Mouse (Mus musculus): ENCODE results near the gene Dock10. TPM values are rescaled to one million over a fixed set of nuclear protein-coding genes. Genes with fewer than 3 reads are reported as not detected.

The Dock10 gene
- polyA plus RNA-seq, 1 experiment from 2014 or later: 5.8 TPM

DNA sequence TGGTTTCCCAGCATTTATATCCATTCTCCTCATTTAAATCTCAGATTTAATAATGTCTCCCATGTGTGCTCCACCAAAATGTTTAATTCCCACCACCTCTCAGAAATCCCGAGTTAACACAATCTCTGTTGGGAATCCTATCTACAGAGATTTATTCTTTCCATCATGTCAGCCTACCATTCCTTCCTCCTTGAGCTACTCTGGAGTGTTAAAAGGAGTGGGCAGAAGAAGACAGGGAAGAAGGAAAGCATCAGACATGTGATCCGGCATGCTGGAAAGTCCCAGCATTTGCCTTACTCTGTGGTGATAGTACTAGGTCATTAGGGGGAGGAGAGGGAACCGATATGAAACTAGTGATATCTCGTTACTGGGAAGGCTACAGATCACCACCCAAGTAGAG is 254.2 kb downstream of the Dock10 start:
- Histone ChIP-seq H3K4me1 (ENCODE audit: control insufficient read depth, insufficient read depth, low read depth, low read length) (no peaks in the 10 kb centered on the region), H3K9ac (ENCODE audit: low read depth, low read length) (no peak overlapping the region), H3K4me2 (ENCODE audit: low read length) (no peak overlapping the region), H3K27me3 (replicated peaks; ENCODE audit: control insufficient read depth, insufficient read depth, low read length) (no peaks in the 10 kb centered on the region), H3K27ac (ENCODE audit: low read depth, low read length) (no peak overlapping the region), H3K4me3 (ENCODE audit: low read length) (no peak overlapping the region), H3K9me3 (ENCODE audit: control insufficient read depth, low read length) (no peaks in the 10 kb centered on the region), H3K36me3 (ENCODE audit: control insufficient read depth, insufficient read depth, low read length) (0 out of 2 replicates have a peak, but pooled peaks cover 3% of the 10 kb centered on the region)
- 91% methylated on average over 4 of the region's 4 CpGs for WGBS
- ATAC-seq: no peak

DNA sequence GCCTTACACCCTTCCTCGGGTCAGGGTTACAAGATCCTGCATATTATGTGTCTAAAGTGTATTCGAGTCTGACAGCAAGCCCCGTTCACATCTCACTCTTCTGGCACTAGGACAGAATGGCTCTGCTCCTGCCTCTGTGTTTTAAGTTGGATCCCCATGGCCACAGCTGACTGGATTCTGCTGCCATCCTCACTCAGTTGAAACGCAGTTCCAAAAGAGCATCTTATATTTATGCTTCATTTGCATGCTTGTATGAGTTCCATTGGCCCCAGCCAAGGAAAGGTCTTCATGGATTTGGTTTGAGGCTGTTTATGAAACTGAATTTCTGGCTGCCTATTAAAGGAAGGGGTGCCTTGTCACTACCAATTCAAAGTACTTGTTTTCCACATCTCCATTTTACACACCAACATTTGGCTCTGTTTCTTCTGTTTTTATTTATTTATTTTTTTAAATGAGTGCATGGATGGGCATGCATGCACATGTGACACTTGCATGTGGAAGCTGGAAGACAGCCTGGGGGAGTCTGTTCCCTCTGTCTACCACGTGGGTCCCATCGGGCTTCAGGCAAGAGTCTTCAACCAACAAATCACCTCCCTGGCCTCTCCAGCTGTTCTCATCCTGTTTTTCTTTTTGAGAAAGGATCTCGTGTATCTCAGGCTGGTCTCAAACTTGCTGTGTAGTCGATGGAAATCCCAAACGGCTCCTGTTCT is 255.7 kb downstream of the Dock10 start:
- Histone ChIP-seq H3K27ac (ENCODE audit: low read depth, low read length) (no peak overlapping the region), H3K9ac (ENCODE audit: low read depth, low read length) (no peak overlapping the region), H3K4me3 (ENCODE audit: low read length) (no peak overlapping the region), H3K27me3 (replicated peaks; ENCODE audit: control insufficient read depth, insufficient read depth, low read length) (no peaks in the 10 kb centered on the region), H3K9me3 (ENCODE audit: control insufficient read depth, low read length) (no peaks in the 10 kb centered on the region), H3K36me3 (ENCODE audit: control insufficient read depth, insufficient read depth, low read length) (0 out of 2 replicates have a peak, but pooled peaks cover 3% of the 10 kb centered on the region), H3K4me2 (ENCODE audit: low read length) (no peak overlapping the region), H3K4me1 (ENCODE audit: control insufficient read depth, insufficient read depth, low read depth, low read length) (no peaks in the 10 kb centered on the region)
- WGBS: 81% methylated on average over 9 of the region's 9 CpGs
- ATAC-seq: no peak

DNA sequence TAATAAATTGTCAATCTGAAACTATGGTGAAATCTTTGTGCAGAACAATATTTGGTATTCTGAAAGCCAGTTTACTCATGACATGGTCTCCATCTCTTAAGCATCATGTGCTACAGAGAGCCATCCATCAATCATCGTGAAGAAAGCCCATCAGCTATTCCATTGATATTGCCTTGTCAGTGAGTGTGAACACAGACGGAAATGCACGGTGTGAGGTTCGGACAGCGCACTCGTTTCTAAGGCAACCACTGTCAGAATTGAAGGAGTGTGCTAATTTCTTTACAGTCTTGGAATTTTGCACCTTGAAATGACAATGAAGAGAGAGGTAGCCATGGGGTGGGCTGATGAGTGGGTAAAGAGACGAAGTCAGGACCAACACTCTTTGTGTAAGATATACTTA is 259.1 kb downstream of the Dock10 start:
- no peak overlapping the region for H3K4me3 ChIP-seq (ENCODE audit: low read length)
- no peak overlapping the region for H3K4me2 ChIP-seq (ENCODE audit: low read length)
- no peak overlapping the region for H3K27ac ChIP-seq (ENCODE audit: low read depth, low read length)
- H3K4me1 ChIP-seq (ENCODE audit: control insufficient read depth, insufficient read depth, low read depth, low read length): no peaks in the 10 kb centered on the region
- ATAC-seq: peak; percentile 64; the same call in 1 of the 2 replicates
- H3K9me3 ChIP-seq (ENCODE audit: control insufficient read depth, low read length): no peaks in the 10 kb centered on the region
- no peaks in the 10 kb centered on the region for H3K36me3 ChIP-seq (ENCODE audit: control insufficient read depth, insufficient read depth, low read length)
- H3K27me3 ChIP-seq (replicated peaks; ENCODE audit: control insufficient read depth, insufficient read depth, low read length): no peaks in the 10 kb centered on the region
- 31% methylated on average over 7 of the region's 7 CpGs for WGBS
- H3K9ac ChIP-seq (ENCODE audit: low read depth, low read length): no peak overlapping the region

DNA sequence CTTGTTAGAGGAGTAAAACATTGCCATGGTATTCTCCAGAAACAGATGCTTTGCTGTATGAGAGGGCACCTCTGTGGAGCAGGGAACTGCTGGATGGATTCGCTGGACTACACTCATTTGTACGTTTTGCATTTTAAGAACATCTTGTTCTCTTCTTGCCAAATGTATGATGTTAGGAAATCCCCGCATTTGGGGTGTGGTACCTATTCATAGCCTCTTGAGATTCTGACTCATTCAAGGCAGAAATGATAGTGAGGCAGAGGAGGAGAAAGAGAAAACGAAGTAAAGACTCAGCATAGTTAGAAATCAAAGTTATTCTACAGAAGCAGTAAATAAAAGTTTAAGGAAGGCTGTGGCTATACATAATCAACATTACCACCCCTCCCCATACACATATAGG is 262.0 kb downstream of the Dock10 start:
- Histone ChIP-seq H3K36me3 (ENCODE audit: control insufficient read depth, insufficient read depth, low read length) (no peaks in the 10 kb centered on the region), H3K9ac (ENCODE audit: low read depth, low read length) (no peak overlapping the region), H3K9me3 (ENCODE audit: control insufficient read depth, low read length) (no peaks in the 10 kb centered on the region), H3K4me1 (ENCODE audit: control insufficient read depth, insufficient read depth, low read depth, low read length) (no peaks in the 10 kb centered on the region), H3K27me3 (replicated peaks; ENCODE audit: control insufficient read depth, insufficient read depth, low read length) (no peaks in the 10 kb centered on the region), H3K4me3 (ENCODE audit: low read length) (no peak overlapping the region), H3K27ac (ENCODE audit: low read depth, low read length) (no peak overlapping the region), H3K4me2 (ENCODE audit: low read length) (no peak overlapping the region)
- 91% methylated on average over 4 of the region's 4 CpGs for WGBS
- ATAC-seq: no peak

DNA sequence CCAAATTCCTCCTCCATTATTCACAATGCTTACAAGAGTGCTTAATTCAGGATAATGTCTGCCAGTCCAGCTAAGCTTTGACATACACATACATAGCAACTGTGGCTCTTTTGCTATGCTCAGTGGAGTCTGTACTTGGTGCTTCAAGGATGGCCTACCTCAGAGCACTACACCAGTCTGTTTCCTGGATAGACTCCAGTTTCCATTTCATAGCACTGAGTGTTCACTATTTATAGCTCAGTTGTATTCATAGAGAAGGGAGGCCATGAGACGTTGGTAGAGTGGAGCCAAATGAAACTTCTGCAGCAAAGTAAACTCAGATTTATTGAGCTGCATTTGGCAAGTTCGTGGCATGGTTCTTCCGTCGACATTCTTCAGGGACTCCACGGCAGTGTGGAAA is 274.9 kb downstream of the Dock10 start:
- H3K4me2 ChIP-seq (ENCODE audit: low read length): no peak overlapping the region
- no peak overlapping the region for H3K9ac ChIP-seq (ENCODE audit: low read depth, low read length)
- no peak overlapping the region for H3K27ac ChIP-seq (ENCODE audit: low read depth, low read length)
- 82% methylated on average over 5 of the region's 5 CpGs for WGBS
- H3K4me1 ChIP-seq (ENCODE audit: control insufficient read depth, insufficient read depth, low read depth, low read length): no peaks in the 10 kb centered on the region
- ATAC-seq: no peak
- H3K27me3 ChIP-seq (replicated peaks; ENCODE audit: control insufficient read depth, insufficient read depth, low read length): no peaks in the 10 kb centered on the region
- H3K4me3 ChIP-seq (ENCODE audit: low read length): no peak overlapping the region
- no peaks in the 10 kb centered on the region for H3K36me3 ChIP-seq (ENCODE audit: control insufficient read depth, insufficient read depth, low read length)
- no peaks in the 10 kb centered on the region for H3K9me3 ChIP-seq (ENCODE audit: control insufficient read depth, low read length)

DNA sequence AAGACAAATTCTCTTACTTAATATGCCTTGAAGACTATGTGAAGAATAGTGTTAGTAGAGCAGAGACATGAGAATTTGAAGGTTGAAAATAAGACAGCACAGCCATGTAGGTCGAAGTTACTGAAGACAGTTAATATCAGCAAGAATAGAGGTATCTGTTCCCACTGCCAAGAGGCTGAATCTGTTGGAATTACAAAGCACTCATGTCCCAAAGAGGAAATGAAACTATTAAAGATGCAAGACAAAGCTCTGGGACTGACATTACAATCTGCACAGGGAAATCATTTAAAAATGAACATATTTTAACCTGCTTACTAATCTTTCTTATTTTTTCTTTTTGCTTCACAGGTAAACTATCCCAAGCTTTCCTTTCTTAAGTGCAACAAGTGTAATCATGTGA is 283.4 kb downstream of the Dock10 start:
- Histone ChIP-seq H3K9ac (ENCODE audit: low read depth, low read length) (no peak overlapping the region), H3K27me3 (replicated peaks; ENCODE audit: control insufficient read depth, insufficient read depth, low read length) (no peaks in the 10 kb centered on the region), H3K9me3 (ENCODE audit: control insufficient read depth, low read length) (no peaks in the 10 kb centered on the region), H3K36me3 (ENCODE audit: control insufficient read depth, insufficient read depth, low read length) (no peaks in the 10 kb centered on the region), H3K4me2 (ENCODE audit: low read length) (no peak overlapping the region), H3K4me3 (ENCODE audit: low read length) (no peak overlapping the region), H3K27ac (ENCODE audit: low read depth, low read length) (no peak overlapping the region), H3K4me1 (ENCODE audit: control insufficient read depth, insufficient read depth, low read depth, low read length) (no peaks in the 10 kb centered on the region)
- WGBS: 69% methylated on average over 1 of the region's 1 CpGs
- no peak for ATAC-seq

DNA sequence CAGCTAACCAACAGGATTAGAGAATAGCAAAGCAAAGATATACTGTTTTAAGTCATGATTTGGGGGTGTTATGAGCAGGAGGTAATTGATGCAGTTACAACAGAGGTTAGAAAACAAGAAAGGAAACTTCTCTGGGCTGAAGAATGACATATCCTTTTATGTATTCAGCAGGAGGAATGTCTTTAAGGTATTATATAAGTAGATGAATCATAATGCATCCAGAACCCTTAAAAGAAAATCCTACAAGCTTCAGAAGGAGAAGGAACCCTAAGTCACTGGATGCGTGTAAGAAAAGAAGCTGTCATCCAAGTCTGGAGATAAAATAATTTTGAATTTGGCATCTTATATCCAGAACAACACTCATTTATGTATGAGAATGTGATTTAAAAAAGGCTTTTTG is 285.9 kb downstream of the Dock10 start:
- Histone ChIP-seq H3K4me1 (ENCODE audit: control insufficient read depth, insufficient read depth, low read depth, low read length) (no peaks in the 10 kb centered on the region), H3K27ac (ENCODE audit: low read depth, low read length) (no peak overlapping the region), H3K9me3 (ENCODE audit: control insufficient read depth, low read length) (no peaks in the 10 kb centered on the region), H3K9ac (ENCODE audit: low read depth, low read length) (no peak overlapping the region), H3K4me3 (ENCODE audit: low read length) (no peak overlapping the region), H3K27me3 (replicated peaks; ENCODE audit: control insufficient read depth, insufficient read depth, low read length) (no peaks in the 10 kb centered on the region), H3K4me2 (ENCODE audit: low read length) (no peak overlapping the region), H3K36me3 (ENCODE audit: control insufficient read depth, insufficient read depth, low read length) (no peaks in the 10 kb centered on the region)
- no peak for ATAC-seq
- 100% methylated on average over 1 of the region's 1 CpGs for WGBS

DNA sequence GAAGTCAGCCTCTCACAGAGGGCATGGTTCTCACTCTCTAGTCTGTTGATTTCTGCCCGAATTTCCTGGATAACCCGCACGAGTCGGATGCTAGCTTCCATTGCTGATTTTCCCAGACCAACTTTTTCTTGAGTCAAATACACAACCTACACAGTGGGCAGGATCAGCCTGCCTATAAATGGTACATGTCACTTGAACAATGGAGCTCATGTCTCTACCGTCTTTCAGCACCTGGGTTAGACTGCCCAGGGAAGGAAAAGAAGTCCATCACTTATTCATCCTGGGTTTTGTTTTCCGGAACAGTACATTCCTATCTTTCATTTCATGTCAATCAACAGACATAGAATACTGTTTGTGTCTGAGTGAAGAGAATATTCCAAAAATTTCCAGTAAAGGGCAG is 297.0 kb downstream of the Dock10 start, which contains the start of gene Gm45261:
Gm45261 (minus strand) TSS at position 101 of the 400 bp plus-strand sequence.
- Histone ChIP-seq H3K4me2 (ENCODE audit: low read length) (no peak within 1 kb of the TSS), H3K27ac (ENCODE audit: low read depth, low read length) (no peak within 1 kb of the TSS), H3K4me3 (ENCODE audit: low read length) (no peak within 1 kb of the TSS), H3K27me3 (replicated peaks; ENCODE audit: control insufficient read depth, insufficient read depth, low read length) (no peaks in the 10 kb centered on the region), H3K9me3 (ENCODE audit: control insufficient read depth, low read length) (no peaks in the 10 kb centered on the region), H3K4me1 (ENCODE audit: control insufficient read depth, insufficient read depth, low read depth, low read length) (no peaks in the 10 kb centered on the region), H3K9ac (ENCODE audit: low read depth, low read length) (no peak within 1 kb of the TSS), H3K36me3 (ENCODE audit: control insufficient read depth, insufficient read depth, low read length) (no peaks in the 10 kb centered on the region)
- 84% methylated on average over 6 of the region's 6 CpGs for WGBS
- no peak for ATAC-seq

DNA sequence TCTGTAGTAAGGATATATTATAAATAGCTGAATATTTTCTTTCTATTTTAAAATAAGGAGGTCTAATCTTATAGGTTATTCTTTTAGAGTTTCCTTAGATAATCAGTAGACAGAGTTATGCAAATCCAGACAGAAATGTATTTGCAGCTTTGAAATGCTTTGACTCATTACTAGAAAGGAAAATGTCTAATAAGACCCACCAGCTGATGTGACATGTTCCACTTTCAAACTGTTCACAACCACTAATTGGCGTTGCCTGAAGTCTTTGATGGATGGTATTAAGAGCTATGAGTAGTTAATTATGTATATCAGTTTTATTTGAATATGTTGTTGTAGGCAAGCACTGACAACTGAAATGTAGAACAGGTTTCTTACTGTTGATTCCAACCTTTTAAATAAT is 298.4 kb downstream of the Dock10 start:
- WGBS: 82% methylated on average over 1 of the region's 1 CpGs
- H3K9ac ChIP-seq (ENCODE audit: low read depth, low read length): no peak overlapping the region
- H3K4me2 ChIP-seq (ENCODE audit: low read length): no peak overlapping the region
- no peaks in the 10 kb centered on the region for H3K9me3 ChIP-seq (ENCODE audit: control insufficient read depth, low read length)
- no peaks in the 10 kb centered on the region for H3K4me1 ChIP-seq (ENCODE audit: control insufficient read depth, insufficient read depth, low read depth, low read length)
- no peak for ATAC-seq
- H3K36me3 ChIP-seq (ENCODE audit: control insufficient read depth, insufficient read depth, low read length): no peaks in the 10 kb centered on the region
- H3K4me3 ChIP-seq (ENCODE audit: low read length): no peak overlapping the region
- no peak overlapping the region for H3K27ac ChIP-seq (ENCODE audit: low read depth, low read length)
- no peaks in the 10 kb centered on the region for H3K27me3 ChIP-seq (replicated peaks; ENCODE audit: control insufficient read depth, insufficient read depth, low read length)
